Mouse (Mus musculus) heart, embryonic 10.5 days (tissue): ENCODE results near the gene Tmem8b. TPM values are rescaled to one million over a fixed set of nuclear protein-coding genes. Genes with fewer than 3 reads are reported as not detected.

ENCODE experiments used
- DNase-seq: peaks from one replicate; pipeline ENCODE4 v3.0.0-alpha.2; 2017; ENCODE audit warnings: low spot score
- H3K27ac ChIP-seq: fragments of 300-500 bp; sonication (generic); 2 replicates; pipeline ENCODE4 v1.5.1; 2016; ENCODE audit warnings: mild to moderate bottlenecking
- H3K27me3 ChIP-seq: fragments of 300-500 bp; sonication (generic); 2 replicates; pipeline ENCODE4 v1.6.1; 2016; ENCODE audit warnings: mild to moderate bottlenecking; ENCODE audit not compliant: poor library complexity, insufficient read depth, severe bottlenecking
- H3K36me3 ChIP-seq: fragments of 300-500 bp; sonication (generic); 2 replicates; pipeline ENCODE4 v1.6.1; 2016; ENCODE audit warnings: mild to moderate bottlenecking, moderate library complexity
- H3K4me1 ChIP-seq: fragments of 300-500 bp; sonication (generic); 2 replicates; pipeline ENCODE4 v1.6.1; 2016; ENCODE audit warnings: mild to moderate bottlenecking
- H3K4me3 ChIP-seq: fragments of 300-500 bp; sonication (generic); 2 replicates; pipeline ENCODE4 v1.5.1; 2016; ENCODE audit warnings: mild to moderate bottlenecking, moderate library complexity
- H3K9me3 ChIP-seq: fragments of 300-500 bp; sonication (generic); 2 replicates; pipeline ENCODE4 v1.6.1; 2016; ENCODE audit warnings: mild to moderate bottlenecking, moderate library complexity
- WGBS: fragments of 180-500 bp; shearing (Covaris S2); methylation state at CpG from one replicate; pipeline ENCODE4 v1.1.7; 2016; 5-methylcytosine and 5-hydroxymethylcytosine counted together
- polyA plus RNA-seq: library from polyadenylated mRNA; unstranded; fragments of >200 nt; fragmentation: Nextera tagmentation; extraction: Ambion mirVana; gene quantifications from 2 replicates; pipeline ENCODE4 v1.2.1, GENCODE M21; 2016

Gene Tmem8b
- polyA plus RNA-seq, 1 experiment from 2014 or later: 2.7 TPM

DNA sequence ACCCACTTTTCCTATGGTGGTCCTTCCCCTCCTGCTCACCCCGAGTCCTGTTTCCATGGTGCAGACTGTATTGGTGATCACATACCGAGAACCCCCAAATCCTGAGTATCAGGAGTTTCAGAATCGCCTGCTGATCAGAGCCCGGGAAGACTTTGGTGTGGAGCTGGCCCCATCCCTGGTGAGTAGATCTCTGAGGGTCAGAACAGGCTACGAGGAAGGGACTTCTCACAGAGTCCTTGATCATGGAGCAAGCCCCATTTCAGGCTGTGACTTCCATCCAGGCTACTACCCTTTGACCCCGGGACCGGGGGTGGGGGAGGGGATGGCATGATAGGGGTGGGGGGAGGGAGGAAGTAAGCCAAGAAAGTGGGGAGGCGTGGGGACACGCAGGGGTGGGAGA is 28.7 kb upstream of the Tmem8b start:
- DNase-seq: peak; percentile 67
- 68% methylated on average over 9 of the region's 9 CpGs for WGBS

DNA sequence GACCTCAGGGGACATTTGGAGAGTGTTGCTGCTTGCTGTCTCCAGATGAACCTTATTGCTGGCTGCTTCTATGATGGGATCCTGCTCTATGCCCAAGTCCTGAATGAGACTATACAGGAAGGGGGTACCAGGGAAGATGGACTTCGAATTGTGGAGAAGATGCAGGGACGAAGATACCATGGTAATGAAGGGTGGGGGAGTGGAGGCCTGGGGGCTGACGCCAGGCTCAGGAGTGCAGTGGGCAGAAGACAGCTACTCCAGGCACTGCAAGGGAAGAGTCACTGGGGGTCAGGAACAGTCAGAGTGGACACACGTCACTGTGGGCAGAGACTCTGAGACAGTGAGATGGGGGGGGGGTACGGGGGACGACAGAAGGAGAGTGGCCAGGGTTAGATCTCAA is 28.3 kb upstream of the Tmem8b start:
- Histone ChIP-seq H3K36me3 (peaks cover 3% of the 10 kb centered on the region; the same call in 1 of the 2 replicates), H3K27me3 (no peaks in the 10 kb centered on the region), H3K27ac (no peak overlapping the region), H3K4me3 (no peak overlapping the region), H3K9me3 (no peaks in the 10 kb centered on the region), H3K4me1 (peaks cover 17% of the 10 kb centered on the region)
- WGBS: 70% methylated on average over 6 of the region's 6 CpGs
- DNase-seq: peak; percentile 58

More for the DNA sequence above, 28.7 kb upstream of the Tmem8b start:
- Histone ChIP-seq H3K4me1 (peaks cover 19% of the 10 kb centered on the region), H3K27me3 (no peaks in the 10 kb centered on the region), H3K36me3 (peaks cover 3% of the 10 kb centered on the region; the same call in 1 of the 2 replicates), H3K4me3 (no peak overlapping the region), H3K27ac (no peak overlapping the region), H3K9me3 (no peaks in the 10 kb centered on the region)

DNA sequence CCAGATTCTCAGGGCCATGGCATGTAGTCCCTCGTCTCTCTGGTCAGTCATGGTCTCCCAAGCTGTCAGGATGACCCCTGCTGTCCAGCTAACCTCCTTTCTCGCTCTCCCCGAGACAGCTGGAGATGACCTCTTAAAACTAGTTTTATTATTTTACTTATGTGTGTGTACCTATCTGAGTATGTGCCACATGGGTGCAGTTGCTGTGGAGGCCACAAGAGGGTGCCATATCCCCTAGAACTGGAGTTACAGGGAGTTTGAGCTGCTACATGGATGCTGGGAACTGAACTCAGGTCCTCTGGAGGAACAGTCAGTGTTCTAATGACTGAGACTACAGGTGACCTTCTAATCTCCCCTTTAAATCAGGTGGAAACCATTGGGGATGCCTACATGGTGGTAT is 19.0 kb upstream of the Tmem8b start:
- Histone ChIP-seq H3K36me3 (peaks cover 22% of the 10 kb centered on the region), H3K27ac (no peak overlapping the region), H3K27me3 (peaks cover 4% of the 10 kb centered on the region; the same call in 1 of the 2 replicates), H3K9me3 (no peaks in the 10 kb centered on the region), H3K4me3 (no peak overlapping the region), H3K4me1 (peaks cover 13% of the 10 kb centered on the region; the same call in 1 of the 2 replicates)
- DNase-seq: no peak
- 93% methylated on average over 3 of the region's 3 CpGs for WGBS

DNA sequence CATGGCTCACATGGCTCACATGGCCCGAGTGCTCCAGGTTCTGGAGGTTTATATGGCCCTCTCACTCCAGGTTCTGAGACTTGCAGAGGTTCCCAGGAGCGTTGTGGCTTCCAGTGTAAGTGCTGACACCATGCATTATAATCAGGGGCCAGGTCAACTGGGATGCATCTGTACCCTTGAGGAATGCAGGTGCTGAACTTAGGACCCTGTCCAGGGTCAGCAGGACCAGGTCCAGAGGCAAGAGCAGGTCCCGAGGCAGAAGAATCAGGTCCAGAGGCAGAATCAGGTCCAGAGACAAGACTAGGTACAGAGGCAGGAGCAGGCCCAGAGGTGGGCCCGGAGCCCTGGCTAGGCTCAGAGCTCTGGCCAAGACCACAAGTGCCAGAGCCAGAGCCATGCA is 16.0 kb upstream of the Tmem8b start:
- H3K36me3 ChIP-seq: peaks cover 19% of the 10 kb centered on the region
- no peak for DNase-seq
- peaks cover 4% of the 10 kb centered on the region; the same call in 1 of the 2 replicates for H3K27me3 ChIP-seq
- H3K9me3 ChIP-seq: no peaks in the 10 kb centered on the region
- H3K4me3 ChIP-seq: peak overlapping the region; percentile 50
- WGBS: 85% methylated on average over 4 of the region's 4 CpGs
- no peak overlapping the region for H3K27ac ChIP-seq
- H3K4me1 ChIP-seq: peaks cover 29% of the 10 kb centered on the region

DNA sequence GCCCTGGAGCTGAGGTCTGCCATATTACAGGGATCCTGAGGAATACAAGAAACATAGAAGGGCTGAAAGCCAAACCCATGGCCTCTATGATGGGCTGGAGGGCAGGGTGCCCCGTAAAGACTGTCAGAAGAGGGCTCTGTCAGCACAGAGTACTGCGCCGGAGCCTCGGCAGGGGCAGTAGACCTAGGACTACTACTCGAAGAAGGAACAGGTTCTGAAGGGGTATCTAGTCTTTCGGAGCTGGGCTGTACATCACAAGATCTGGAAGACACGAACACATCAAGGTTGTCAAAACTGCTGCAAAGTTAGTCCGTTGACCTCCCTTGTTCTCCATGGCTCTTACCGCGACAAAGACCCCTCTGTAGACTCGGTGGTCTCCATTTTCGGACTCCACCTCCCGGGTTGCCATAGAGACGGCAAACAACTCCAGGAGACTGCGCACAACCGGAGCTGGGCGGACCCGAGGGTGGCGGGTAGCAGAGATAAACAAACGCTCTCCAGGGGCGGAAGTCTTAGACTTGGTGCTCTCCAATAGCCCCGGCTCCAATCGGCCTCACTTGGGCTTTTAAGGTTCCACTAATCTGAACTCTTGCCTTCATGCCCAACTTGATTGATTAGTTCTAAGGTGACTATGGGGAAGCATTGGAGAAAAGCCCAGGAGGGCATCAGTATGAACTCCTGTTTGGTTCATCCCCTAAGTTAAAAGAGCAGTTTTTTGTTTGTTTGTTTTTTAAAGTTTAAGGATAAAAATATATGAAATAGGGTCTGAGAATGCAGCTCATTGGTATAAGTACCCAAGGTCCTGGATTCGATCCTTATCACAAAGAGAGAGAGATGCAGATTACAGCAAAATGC is 15.4 kb upstream of the Tmem8b start, which contains the start of gene Spag8:
Spag8 (minus strand) TSS at position 434 of the 855 bp plus-strand sequence.
- peaks cover 29% of the 10 kb centered on the region for H3K4me1 ChIP-seq
- no peaks in the 10 kb centered on the region for H3K9me3 ChIP-seq
- peak within 1 kb of the TSS; percentile 50 for H3K4me3 ChIP-seq
- peaks cover 19% of the 10 kb centered on the region for H3K36me3 ChIP-seq
- DNase-seq: peak; percentile 85
- WGBS: 20% methylated on average over 24 of the region's 24 CpGs
- H3K27ac ChIP-seq: 0 out of 2 replicates have a peak within 1 kb of the TSS, but pooled peaks have one; percentile 7
- H3K27me3 ChIP-seq: peaks cover 1% of the 10 kb centered on the region; the same call in 1 of the 2 replicates

DNA sequence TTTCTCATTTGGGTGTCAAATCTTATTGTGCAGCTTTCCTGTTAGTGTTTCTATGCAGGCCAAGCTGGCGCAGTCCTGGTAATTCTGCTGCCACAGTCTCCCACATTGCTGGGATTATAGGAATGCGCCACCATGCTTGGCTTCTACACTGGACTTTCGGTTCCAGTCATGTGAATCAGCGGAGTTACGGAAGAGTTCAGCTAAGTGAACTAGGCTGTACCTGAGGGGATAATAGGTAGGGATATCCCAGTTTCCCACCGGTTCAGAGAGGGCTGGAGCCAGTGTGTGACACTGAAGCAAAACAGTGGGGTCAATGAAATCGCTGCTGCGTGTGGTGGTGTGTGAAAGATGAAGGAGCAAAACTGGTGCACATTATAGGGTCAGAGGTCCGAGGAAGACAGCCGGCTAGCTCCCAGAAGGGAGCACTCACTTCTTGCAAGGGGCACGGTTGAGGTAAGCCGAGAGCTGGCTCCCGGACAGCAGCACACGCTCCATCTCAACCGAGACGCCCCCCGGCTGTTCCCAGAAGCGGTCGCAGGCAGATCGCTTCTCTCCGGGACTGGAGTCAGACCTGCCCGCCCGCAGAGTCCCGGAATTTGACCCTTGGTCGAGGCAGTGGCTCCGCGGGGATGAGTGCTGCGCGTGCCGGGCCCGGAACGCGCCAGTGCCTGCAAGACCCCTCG is 13.0 kb upstream of the Tmem8b start:
- WGBS: 7% methylated on average over 34 of the region's 34 CpGs
- H3K4me1 ChIP-seq: peaks cover 29% of the 10 kb centered on the region
- H3K27me3 ChIP-seq: peaks cover 23% of the 10 kb centered on the region
- peak overlapping the region; percentile 95 for H3K27ac ChIP-seq
- peaks cover 5% of the 10 kb centered on the region for H3K36me3 ChIP-seq
- no peak for DNase-seq
- H3K9me3 ChIP-seq: no peaks in the 10 kb centered on the region
- peak overlapping the region; percentile 91 for H3K4me3 ChIP-seq

DNA sequence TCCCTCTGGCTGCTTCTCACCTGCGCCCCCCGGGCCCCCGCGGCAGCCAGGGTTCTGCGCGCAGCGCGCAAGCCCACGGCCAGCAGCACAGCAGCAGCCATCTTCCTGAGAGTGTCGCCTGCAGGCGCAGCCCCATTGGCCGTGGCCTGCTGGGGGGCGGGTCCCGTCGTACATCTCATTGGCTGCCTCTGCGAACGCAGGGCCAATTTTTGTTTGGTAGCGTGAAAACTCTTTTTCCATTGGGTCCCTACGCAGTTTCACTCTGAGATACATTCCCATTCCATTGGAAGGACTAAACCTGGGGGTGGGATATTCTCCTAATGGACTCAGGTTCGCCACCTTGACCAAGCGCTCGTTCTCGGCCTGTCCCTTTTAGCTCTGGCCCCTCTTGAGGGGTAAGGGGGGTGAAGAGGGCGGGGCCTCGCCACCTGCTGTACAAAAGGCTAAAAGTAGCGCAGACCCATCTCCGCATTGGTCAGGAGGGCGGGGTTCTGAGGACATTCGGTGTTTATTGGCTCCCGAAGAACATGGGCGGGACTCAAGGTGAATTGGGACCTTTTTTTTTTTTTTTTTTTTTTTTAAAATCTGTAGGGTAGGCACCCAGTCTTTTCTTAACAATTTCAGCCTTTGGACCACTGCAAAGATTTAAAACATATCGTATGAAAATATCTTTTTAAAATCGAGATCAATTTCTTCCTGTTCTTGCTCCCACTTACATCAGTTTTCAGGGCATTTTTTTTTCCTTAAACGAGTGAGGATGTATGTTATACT is 12.2 kb upstream of the Tmem8b start, which contains the start of gene Hint2:
Hint2 (minus strand) TSS at position 128 of the 771 bp plus-strand sequence.
- H3K4me3 ChIP-seq: peak within 1 kb of the TSS; percentile 91
- H3K9me3 ChIP-seq: no peaks in the 10 kb centered on the region
- H3K36me3 ChIP-seq: peaks cover 2% of the 10 kb centered on the region; the same call in 1 of the 2 replicates
- WGBS: 1% methylated on average over 34 of the region's 34 CpGs
- H3K27me3 ChIP-seq: peaks cover 30% of the 10 kb centered on the region
- DNase-seq: peak; percentile 98
- peaks cover 29% of the 10 kb centered on the region for H3K4me1 ChIP-seq
- peak within 1 kb of the TSS; percentile 95 for H3K27ac ChIP-seq

DNA sequence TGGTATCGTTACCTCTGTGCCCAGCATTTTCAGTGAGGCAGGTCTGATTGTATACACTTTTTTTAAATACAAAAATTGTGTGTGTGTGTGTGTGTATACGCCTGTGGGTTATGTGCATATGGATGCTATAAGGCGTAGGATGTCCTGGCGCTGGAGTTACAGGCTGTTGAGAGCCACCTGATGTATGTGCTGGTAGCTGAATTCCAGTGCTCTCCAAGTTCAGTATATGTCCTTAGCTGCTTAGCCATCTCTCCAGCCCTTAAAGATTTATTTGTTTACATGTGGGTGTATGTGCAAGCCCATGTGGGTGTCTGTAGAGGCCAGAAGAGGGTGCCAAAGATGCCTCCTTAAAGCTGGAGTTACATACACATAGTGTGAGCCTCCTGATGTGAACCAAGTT is 11.6 kb upstream of the Tmem8b start:
- Histone ChIP-seq H3K27me3 (peaks cover 37% of the 10 kb centered on the region), H3K36me3 (no peaks in the 10 kb centered on the region), H3K9me3 (no peaks in the 10 kb centered on the region), H3K27ac (no peak overlapping the region), H3K4me1 (peaks cover 25% of the 10 kb centered on the region), H3K4me3 (peak overlapping the region; percentile 91)
- no peak for DNase-seq
- WGBS: 61% methylated on average over 4 of the region's 4 CpGs

DNA sequence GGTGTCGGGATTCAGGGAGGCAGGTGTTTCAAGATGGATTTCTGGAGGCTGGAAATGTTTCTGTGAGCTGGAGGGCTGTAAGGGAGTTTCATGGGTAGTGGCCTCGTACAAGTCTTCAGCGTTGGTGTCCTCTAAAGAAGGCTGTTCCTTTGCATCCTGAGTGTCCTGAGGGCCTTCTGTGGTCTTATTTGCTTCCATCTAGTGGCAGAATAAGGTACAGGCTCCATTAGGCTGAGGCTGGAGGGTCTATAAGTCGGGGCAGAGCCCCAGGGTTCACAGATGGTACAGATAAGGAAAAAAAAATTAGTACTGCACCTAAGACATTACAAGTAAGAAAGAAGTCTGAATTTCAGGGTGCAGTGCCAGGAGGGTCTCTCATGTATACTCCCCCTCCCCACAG is 2.4 kb upstream of the Tmem8b start:
- 23% methylated on average over 4 of the region's 4 CpGs for WGBS
- Histone ChIP-seq H3K4me3 (no peak overlapping the region), H3K27ac (no peak overlapping the region), H3K36me3 (no peaks in the 10 kb centered on the region), H3K4me1 (peaks cover 20% of the 10 kb centered on the region), H3K9me3 (no peaks in the 10 kb centered on the region), H3K27me3 (peaks cover 79% of the 10 kb centered on the region)
- no peak for DNase-seq

DNA sequence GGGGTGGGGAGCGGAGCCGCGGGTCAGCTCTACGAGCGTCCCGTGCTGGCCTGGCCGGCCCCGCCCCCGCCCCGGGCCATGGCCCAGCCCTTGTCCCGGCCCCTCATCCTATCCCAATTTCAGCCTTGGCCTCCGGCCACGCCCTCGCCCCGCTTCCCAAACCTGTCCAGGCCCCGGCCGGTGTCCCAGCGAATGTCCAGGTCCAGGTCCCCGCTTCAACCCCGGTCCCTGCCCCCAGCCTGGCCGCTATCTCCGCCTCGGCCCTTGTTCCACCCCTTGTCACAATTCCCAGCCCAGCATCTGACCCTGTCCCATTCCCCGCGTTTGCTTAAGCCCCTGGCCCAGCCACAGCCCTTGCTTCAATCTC is 640 bp downstream of the Tmem8b start:
- H3K36me3 ChIP-seq: peaks cover 2% of the 10 kb centered on the region; the same call in 1 of the 2 replicates
- peaks cover 42% of the 10 kb centered on the region for H3K4me1 ChIP-seq
- peaks cover 54% of the 10 kb centered on the region for H3K27me3 ChIP-seq
- no peaks in the 10 kb centered on the region for H3K9me3 ChIP-seq
- H3K4me3 ChIP-seq: peak overlapping the region; percentile 77
- WGBS: under 1% methylated on average over 24 of the region's 25 CpGs
- no peak for DNase-seq
- peak overlapping the region; percentile 94 for H3K27ac ChIP-seq

DNA sequence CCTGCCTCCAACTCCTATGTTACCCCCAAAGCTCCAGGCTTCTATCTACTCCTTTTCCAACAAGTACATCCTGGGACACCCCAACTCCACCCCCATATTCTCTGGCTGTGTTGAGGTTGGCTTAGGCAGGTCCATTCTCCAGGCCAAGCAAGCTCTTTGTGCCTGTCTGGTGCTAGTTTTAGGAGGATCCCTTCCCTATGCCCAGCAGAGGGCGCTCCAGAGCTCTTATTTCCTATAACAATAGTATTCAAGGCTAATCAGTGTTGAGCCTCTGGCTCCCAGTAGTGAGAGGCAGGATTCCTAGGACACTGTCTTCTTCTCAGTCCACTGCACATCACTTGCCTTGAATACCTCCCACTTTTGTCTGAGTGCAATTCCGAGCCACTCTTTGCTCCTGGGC is 3.3 kb downstream of the Tmem8b start:
- Histone ChIP-seq H3K27ac (no peak overlapping the region), H3K27me3 (peaks cover 30% of the 10 kb centered on the region), H3K9me3 (no peaks in the 10 kb centered on the region), H3K4me3 (no peak overlapping the region), H3K36me3 (peaks cover 20% of the 10 kb centered on the region; the same call in 1 of the 2 replicates), H3K4me1 (peaks cover 42% of the 10 kb centered on the region)
- peak; percentile 91 for DNase-seq
- 7% methylated on average over 2 of the region's 2 CpGs for WGBS

DNA sequence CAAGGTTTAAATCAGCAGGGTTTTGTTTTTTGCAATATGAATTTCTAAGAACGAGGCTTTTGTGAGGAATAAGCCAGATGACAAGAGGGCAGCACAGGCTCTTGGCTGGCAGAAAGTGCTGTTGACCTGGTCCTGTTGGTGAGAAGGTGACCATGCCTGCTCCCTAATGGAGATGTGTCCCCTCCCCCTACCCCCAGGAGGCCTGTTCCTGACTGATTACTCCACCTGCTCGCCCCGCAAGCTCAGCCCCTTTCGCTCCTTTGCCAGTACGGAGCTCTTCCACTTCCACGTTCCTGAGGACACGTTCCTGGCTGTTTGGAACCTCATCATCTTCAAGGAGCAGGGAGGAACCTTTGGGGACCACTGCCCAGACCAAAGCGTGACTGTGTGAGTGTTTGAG is 4.9 kb downstream of the Tmem8b start:
- Histone ChIP-seq H3K4me3 (no peak overlapping the region), H3K27ac (no peak overlapping the region), H3K9me3 (no peaks in the 10 kb centered on the region), H3K4me1 (peaks cover 39% of the 10 kb centered on the region), H3K36me3 (peaks cover 25% of the 10 kb centered on the region), H3K27me3 (peaks cover 15% of the 10 kb centered on the region; the same call in 1 of the 2 replicates)
- DNase-seq: no peak
- 75% methylated on average over 8 of the region's 8 CpGs for WGBS
